Mouse (Mus musculus) adrenal gland, adult (tissue): ENCODE measurements around the gene Casp2.
A peak's percentile ranks its signal among the peaks of the same experiment; 100 is the strongest.

ENCODE experiments used
- DNase-seq, 2 experiments: peaks; one replicate each; pipeline ENCODE4 v3.0.0; 2022 to 2023; ENCODE audit warnings: low spot score in 1 of 2; ENCODE audit not compliant: inconsistent age in 2 of 2

Casp2 gene

DNA sequence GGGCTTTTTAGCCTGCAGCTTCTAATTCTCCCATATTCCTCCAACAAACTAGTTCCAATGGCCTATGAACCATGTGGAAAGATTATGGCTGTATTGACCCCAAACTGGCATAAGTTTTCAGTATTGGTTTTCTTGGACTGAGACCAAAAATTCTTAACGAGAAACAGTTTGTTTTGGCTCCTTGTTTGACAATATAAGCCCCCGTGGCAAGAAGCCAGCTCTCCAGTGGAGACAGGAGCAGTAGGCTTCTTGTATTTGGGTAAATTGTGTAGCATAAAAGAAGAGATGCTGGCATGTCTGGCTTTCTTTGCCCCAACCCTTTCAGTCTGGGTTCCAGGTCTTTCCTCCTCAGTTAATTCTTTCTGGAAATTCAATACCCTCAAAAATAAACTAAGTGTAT, 11.4 kb downstream of the Casp2 start:
- no peak for DNase-seq

DNA sequence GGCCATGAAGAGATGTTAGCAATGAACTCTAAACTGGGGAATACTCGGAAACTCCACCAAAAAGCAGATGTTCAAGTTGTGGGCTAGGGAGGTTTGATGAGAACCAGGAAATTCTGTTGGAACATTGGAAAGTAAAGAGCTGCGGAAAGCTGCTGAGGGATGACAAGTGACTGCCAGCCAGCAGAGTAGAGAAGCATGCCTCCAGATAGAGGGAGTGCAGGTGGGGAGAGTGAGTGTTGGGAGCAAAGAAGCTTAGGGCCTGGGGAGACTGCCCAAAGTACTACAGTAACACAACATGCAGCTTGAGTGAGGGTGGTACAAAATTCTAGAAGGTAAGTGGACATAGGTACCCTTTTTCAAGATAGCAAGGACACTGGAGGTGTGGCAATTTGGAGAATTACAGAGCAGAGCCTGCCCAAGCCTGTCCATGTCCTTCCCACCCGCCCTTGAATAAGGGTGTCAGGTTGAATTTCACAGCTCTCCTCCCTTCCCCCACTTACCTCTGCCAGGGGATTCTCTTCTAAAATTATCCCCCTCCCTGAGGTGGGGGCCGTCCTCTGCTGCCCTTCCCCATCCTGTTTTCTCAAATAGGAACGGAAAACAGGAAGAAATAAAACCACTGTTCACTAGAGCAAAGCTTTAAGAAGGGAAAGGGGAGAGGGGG, 18.2 kb downstream of the Casp2 start:
- DNase-seq, result no peak

DNA sequence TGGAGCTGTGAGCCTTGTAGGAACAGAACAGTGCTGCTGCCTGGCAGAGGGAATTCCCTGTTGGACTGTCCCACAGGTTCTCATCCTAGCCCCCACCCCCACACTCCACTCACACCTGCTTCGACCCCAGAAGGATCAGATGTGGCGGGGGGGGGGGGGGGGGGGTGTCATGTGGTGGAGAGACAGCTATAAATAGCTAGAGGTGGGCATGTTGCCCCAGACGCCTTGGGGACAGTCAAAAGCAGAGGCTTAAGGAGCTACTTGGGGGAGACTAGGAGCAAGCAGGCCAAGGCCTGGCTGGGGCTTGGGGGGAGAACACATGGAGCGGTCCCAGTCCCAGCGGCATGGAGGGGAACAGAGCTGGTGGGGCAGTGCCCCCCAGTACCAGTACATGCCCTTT, 21.7 kb downstream of the Casp2 start, which contains the start of gene Clcn1:
Clcn1 (plus strand) TSS at position 238 of the 400 bp plus-strand sequence.
- no peak for DNase-seq

DNA sequence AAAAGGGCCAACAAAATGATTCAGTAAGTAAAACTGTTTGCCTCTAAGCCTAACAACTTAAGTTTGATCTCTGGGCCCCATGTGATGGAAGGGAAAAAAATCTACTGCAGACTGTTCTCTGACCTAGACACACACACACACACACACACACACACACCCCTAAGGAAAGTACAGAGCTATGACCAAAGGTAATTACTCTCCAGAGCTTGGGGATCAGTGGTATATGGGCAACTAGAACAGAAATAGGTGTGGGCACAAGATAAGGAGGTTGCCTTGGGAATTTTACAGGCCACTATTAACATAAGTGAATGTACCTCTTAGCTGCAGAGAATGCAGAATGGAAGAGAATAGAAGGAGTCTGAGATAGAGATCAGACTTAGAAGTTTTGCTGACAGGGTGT, 22.8 kb downstream of the Casp2 start:
- DNase-seq, result no peak

DNA sequence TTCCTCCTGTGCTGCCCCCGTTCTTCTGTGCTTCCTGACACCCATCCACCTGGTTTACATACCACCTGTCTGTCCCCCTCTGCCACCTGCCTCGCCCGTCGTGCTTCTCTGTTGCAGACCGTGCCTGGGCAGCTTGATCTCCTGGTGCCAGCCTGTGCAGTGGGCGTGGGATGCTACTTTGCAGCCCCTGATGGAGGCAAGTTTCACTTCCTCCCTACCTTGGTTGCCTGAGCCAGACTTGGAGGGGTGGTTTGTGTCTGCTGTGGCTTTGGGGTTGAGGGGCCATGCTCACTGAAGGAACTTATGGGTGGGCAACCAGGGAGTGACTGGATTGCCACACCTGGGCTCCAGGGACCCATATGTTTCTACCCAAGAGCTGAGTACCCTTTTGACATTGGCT, 28.5 kb downstream of the Casp2 start:
- DNase-seq, result no peak

- peak in 1 of 2 experiments; percentile 25 for DNase-seq
Measured at GRCm38 (mm10) chr6:42295549-42296094, 30.8 kb downstream of the Casp2 start.

DNA sequence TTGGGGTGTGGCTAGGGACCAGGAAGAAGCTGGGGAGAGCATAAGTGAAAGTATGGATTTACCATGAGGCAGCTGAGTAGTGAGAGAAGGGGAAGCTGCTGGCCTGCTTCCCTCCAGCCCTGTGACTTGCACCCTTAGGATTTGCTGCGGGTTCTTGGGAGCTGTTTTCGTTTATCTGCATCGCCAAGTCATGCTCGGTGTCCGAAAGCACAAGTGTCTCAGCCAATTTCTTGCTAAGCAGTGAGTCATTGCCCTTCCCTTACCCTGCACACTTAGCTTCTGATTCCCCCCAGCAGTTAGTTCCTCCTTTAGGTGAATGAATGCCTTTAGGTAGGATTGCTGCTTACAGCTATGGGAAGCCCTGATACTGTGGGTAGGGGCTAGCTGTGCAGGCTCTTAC, 34.6 kb downstream of the Casp2 start:
- no peak for DNase-seq

DNA sequence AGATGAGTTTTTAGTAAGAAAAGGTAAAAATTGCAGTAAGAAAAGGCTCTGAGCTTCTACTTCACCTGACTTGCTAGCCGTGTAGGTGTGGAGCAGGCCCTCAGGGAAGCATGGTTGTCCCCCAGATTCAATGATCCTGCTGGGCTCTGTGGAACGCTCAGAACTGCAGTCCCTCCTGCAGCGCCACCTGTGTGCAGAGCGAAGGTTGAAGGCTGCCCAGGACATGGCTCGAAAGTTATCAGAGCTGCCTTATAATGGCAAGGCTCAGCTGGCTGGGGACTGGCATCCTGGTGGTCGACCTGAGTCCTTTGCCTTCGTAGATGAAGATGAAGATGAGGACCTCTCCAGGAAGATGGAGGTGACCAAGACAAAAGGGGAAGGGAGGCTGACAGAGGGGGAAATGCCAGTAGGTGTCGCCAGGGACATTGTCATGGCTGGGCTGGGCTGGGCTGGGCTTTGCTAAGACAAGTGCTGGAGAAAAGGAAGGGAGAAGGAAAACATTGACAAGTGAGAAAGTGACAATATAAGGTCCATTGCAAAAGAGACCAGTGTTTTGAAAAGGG, 45.1 kb downstream of the Casp2 start:
- peak in 1 of 2 experiments; percentile 27 for DNase-seq

- DNase-seq, result no peak
Measured at GRCm38 (mm10) chr6:42310427-42311053, 45.8 kb downstream of the Casp2 start.

- no peak for DNase-seq
Measured at GRCm38 (mm10) chr6:42318293-42318692, 53.5 kb downstream of the Casp2 start.

- no peak for DNase-seq
Measured at GRCm38 (mm10) chr6:42323371-42324066, 58.7 kb downstream of the Casp2 start.

GRCm38 (mm10) chr6:42324067-42324481, 59.3 kb downstream of the Casp2 start:
- peak in 1 of 2 experiments; percentile 38 for DNase-seq

- DNase-seq, result peak in 1 of 2 experiments; percentile 48
Measured at GRCm38 (mm10) chr6:42324482-42325267, 59.9 kb downstream of the Casp2 start, which contains the start of gene Fam131b. Gene Fam131b (minus strand): TSS chr6:42324643.

GRCm38 (mm10) chr6:42325268-42325609, 60.5 kb downstream of the Casp2 start:
- DNase-seq, result peak; percentile 63 to 91

GRCm38 (mm10) chr6:42326509-42326908, 61.7 kb downstream of the Casp2 start:
- no peak for DNase-seq

DNA sequence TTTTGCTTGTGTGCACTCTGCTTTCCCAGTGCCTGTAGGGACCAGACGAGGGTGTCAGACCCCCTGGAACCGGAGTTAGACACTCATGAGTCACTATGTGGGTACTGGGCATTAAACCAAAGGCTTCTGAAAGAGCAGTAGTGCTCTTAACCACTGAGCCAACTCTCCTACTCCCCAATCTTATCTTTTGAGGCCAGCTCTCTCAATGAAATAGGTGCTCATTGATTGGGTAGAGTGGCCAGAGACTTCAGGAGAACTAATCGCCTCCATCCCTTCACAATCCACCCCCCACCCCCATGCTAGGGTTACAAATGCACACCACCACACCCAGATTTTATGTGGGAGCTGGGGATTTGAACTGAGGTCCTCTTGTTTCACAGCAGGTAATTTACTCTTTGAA, 64.0 kb downstream of the Casp2 start:
- no peak for DNase-seq

DNA sequence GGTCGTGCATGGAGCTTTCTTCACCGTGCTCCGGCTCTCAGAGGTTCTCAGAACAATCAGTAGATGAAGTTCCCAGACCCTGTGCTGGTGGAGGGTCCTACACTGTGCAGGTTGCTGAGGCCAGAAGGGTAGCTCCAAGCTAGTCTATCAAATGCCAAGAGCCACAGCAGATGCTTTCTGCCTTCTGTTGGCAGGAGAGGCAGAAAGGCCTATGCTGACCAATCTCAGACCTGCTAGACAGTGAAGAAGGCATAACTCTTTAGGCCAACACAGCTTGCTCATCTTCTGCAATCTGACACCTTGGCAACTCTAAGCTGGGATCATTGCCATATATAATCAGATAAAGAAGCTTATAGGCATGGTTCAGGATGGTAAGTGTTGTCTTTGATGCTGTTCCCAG, 65.4 kb downstream of the Casp2 start:
- DNase-seq, result no peak

GRCm38 (mm10) chr6:42330946-42331345, 66.2 kb downstream of the Casp2 start:
- DNase-seq, result no peak
